Mouse (Mus musculus) small intestine, adult 2 months (tissue): ENCODE results near the gene Mpped2.

Experiments
- CTCF ChIP-seq: fragments of 200-500 bp; IDR thresholded peaks from 2 replicates; pipeline ENCODE4 v1.5.1; 2012; ENCODE audit warnings: low read depth, mild to moderate bottlenecking, control low read depth, inconsistent platforms, low read length, moderate library complexity, mixed read lengths; ENCODE audit not compliant: insufficient replicate concordance, insufficient read length; ENCODE audit errors: extremely low read depth
- POLR2A ChIP-seq: fragments of 200-500 bp; IDR thresholded peaks from 2 replicates; pipeline ENCODE4 v1.6.1; 2012; ENCODE audit warnings: low read depth, mild to moderate bottlenecking, control low read depth, inconsistent platforms, low read length, moderate library complexity

GRCm38 (mm10) chr2:106854213-106854612 is 161.1 kb downstream of the Mpped2 start:
- TF ChIP-seq CTCF (no peak), POLR2A (no peak)
